ENCODE assay signal across 35 mouse cellular contexts in genomic region chr12:57505329-57505728, GRCm38 (mm10). TPM values are rescaled to one million over a fixed set of nuclear protein-coding genes. Genes with fewer than 3 reads are reported as not detected.
DNase-seq lines count a peak whose midpoint lies in the region; ATAC-seq and TF ChIP-seq lines count a peak whose summit lies in the region.
"Had no signal": no experiment of that assay in that cellular context is flagged by ENCODE, and none has a peak within 500 bp of the region (broad histone marks: within the 10 kb centered on the region; RNA-seq: fewer than 3 reads in every experiment).

No protein-coding gene starts in this region.

- in situ Hi-C loops in CH12.LX (cut with MboI; ENCODE audit: low pct_ligation_motif_present, low pct_unique_long_range_greater_than_20kb, low sequenced_read_pairs) = no loop called here

- 0 out of 2 replicates have a peak overlapping the region, but pooled peaks have one; percentile 29 for H3K27ac ChIP-seq in hindbrain, embryonic 10.5 days
- no peak overlapping the region for H3K27ac ChIP-seq in hindbrain, embryonic 12.5 days
- H3K27ac ChIP-seq in CH12.LX (ENCODE audit: insufficient read depth, low read depth) = no peak overlapping the region
- H3K27ac ChIP-seq in intestine, embryonic 15.5 days = no peak overlapping the region
- H3K27ac ChIP-seq in liver, postnatal 0 days (ENCODE audit: low read depth) = no peak overlapping the region
- H3K27ac ChIP-seq in kidney, embryonic 14.5 days (ENCODE audit: low read depth, low read length) = no peak overlapping the region
- H3K27ac ChIP-seq: embryonic facial prominence, embryonic 12.5 days; heart, embryonic 10.5 days; heart, embryonic 15.5 days; hindbrain, embryonic 13.5 days; kidney, postnatal 0 days; limb, embryonic 12.5 days; liver, embryonic 14.5 days; midbrain, embryonic 13.5 days had no signal

- no peak for TF ChIP-seq POLR2A in CH12.LX (IDR thresholded peaks at IDR 0.05; ENCODE audit: low read depth, low read length)

- no peaks in the 10 kb centered on the region for H3K27me3 ChIP-seq in hindbrain, embryonic 10.5 days (ENCODE audit: insufficient read depth, poor library complexity, severe bottlenecking)
- H3K27me3 ChIP-seq in hindbrain, embryonic 12.5 days = no peaks in the 10 kb centered on the region
- H3K27me3 ChIP-seq in CH12.LX (replicated peaks) = no peaks in the 10 kb centered on the region
- H3K27me3 ChIP-seq in intestine, embryonic 15.5 days (replicated peaks) = no peaks in the 10 kb centered on the region
- H3K27me3 ChIP-seq in liver, postnatal 0 days (ENCODE audit: insufficient read depth, low read length) = no peaks in the 10 kb centered on the region
- H3K27me3 ChIP-seq in kidney, embryonic 14.5 days (ENCODE audit: control insufficient read depth, insufficient read depth, low read length) = no peaks in the 10 kb centered on the region
- H3K27me3 ChIP-seq: embryonic facial prominence, embryonic 12.5 days; heart, embryonic 15.5 days; hindbrain, embryonic 13.5 days; limb, embryonic 12.5 days; megakaryocyte, embryonic 14.5 days had no signal

- no peak for TF ChIP-seq CTCF in CH12.LX (conservative IDR thresholded peaks at IDR 0.05 in 1 of 2, IDR thresholded peaks at IDR 0.05 in 1 of 2; ENCODE audit: low read depth in 2 of 2, low read length in 2 of 2)
- TF ChIP-seq CTCF in liver, postnatal 0 days (IDR thresholded peaks at IDR 0.05; ENCODE audit: low read depth) = no peak

- no peak for ATAC-seq in hindbrain, embryonic 12.5 days (ENCODE audit: low FRiP score)
- ATAC-seq in intestine, embryonic 15.5 days = peak; percentile 86
- ATAC-seq in liver, postnatal 0 days = peak; percentile 76
- no peak for ATAC-seq in kidney, embryonic 14.5 days (ENCODE audit: low FRiP score, low TSS enrichment)
- ATAC-seq: forebrain, embryonic 14.5 days; midbrain, embryonic 13.5 days had no signal

- no peaks in the 10 kb centered on the region for H3K79me2 ChIP-seq in CH12.LX (replicated peaks; ENCODE audit: control insufficient read depth, extremely low read depth, insufficient read depth, poor library complexity, severe bottlenecking)

- TF ChIP-seq RAD21 in CH12.LX (IDR thresholded peaks at IDR 0.05; ENCODE audit: low read depth, low read length) = no peak

- WGBS in hindbrain, embryonic 10.5 days = 78% methylated on average over 7 of the region's 7 CpGs
- 72% methylated on average over 7 of the region's 7 CpGs for WGBS in hindbrain, embryonic 12.5 days
- 50% methylated on average over 7 of the region's 7 CpGs for WGBS in intestine, embryonic 15.5 days
- 59% methylated on average over 7 of the region's 7 CpGs for WGBS in liver, postnatal 0 days (ENCODE audit: insufficient replicate concordance)
- 76% methylated on average over 7 of the region's 7 CpGs for WGBS in kidney, embryonic 14.5 days

- DNase-seq in hindbrain, embryonic 10.5 days (ENCODE audit: low spot score) = no peak
- DNase-seq in CH12.LX (ENCODE audit: extremely low read depth) = no peak
- peak; percentile 22 for DNase-seq in liver, postnatal 0 days
- no peak for DNase-seq in spleen, postnatal 14 days (ENCODE audit: low spot score in 2 of 2)
- DNase-seq in layer of hippocampus, adult 9-11 months = no peak
- DNase-seq: adrenal gland, postnatal 10 days; cerebellum, adult 8-10 months; cerebellum, postnatal 36 days; gastrocnemius, postnatal 25 days; heart, adult 11 months; kidney, adult 2 months; kidney, postnatal 4 days; lung, postnatal 4 days; right cerebral cortex, postnatal 25 days; spleen, adult 18-20 months; thymus, postnatal 4 days had no signal

- H3K36me3 ChIP-seq in hindbrain, embryonic 10.5 days = no peaks in the 10 kb centered on the region
- no peaks in the 10 kb centered on the region for H3K36me3 ChIP-seq in hindbrain, embryonic 12.5 days
- H3K36me3 ChIP-seq in CH12.LX (replicated peaks in 1 of 2; ENCODE audit: control insufficient read depth in 1 of 2, insufficient read depth in 1 of 2, low read length in 1 of 2) = no peaks in the 10 kb centered on the region
- no peaks in the 10 kb centered on the region for H3K36me3 ChIP-seq in intestine, embryonic 15.5 days
- no peaks in the 10 kb centered on the region for H3K36me3 ChIP-seq in liver, postnatal 0 days (replicated peaks; ENCODE audit: insufficient read depth, low read length)
- no peaks in the 10 kb centered on the region for H3K36me3 ChIP-seq in kidney, embryonic 14.5 days (ENCODE audit: control insufficient read depth, insufficient read depth, low read length)
- H3K36me3 ChIP-seq: embryonic facial prominence, embryonic 12.5 days; heart, embryonic 10.5 days; heart, embryonic 15.5 days; hindbrain, embryonic 13.5 days; limb, embryonic 12.5 days; midbrain, embryonic 13.5 days had no signal

- TF ChIP-seq EP300 in CH12.LX (IDR thresholded peaks at IDR 0.05; ENCODE audit: low read length) = no peak
- no peak for TF ChIP-seq EP300 in liver, postnatal 0 days (IDR thresholded peaks at IDR 0.05; ENCODE audit: low read depth)

- H3K4me2 ChIP-seq in hindbrain, embryonic 12.5 days (replicated peaks) = no peak overlapping the region
- 0 out of 2 replicates have a peak overlapping the region, but pooled peaks have one; percentile 1 for H3K4me2 ChIP-seq in CH12.LX (ENCODE audit: insufficient read depth, low read depth, poor library complexity, severe bottlenecking)
- no peak overlapping the region for H3K4me2 ChIP-seq in intestine, embryonic 15.5 days (replicated peaks)
- H3K4me2 ChIP-seq in liver, postnatal 0 days (ENCODE audit: low read depth, low read length) = peak overlapping the region; percentile 44; the same call in 1 of the 2 replicates
- no peak overlapping the region for H3K4me2 ChIP-seq in kidney, embryonic 14.5 days (replicated peaks; ENCODE audit: low read depth, low read length)
- H3K4me2 ChIP-seq: embryonic facial prominence, embryonic 12.5 days; heart, embryonic 15.5 days; hindbrain, embryonic 13.5 days; limb, embryonic 12.5 days; midbrain, embryonic 13.5 days had no signal

- H3K9me3 ChIP-seq in hindbrain, embryonic 10.5 days = no peaks in the 10 kb centered on the region
- H3K9me3 ChIP-seq in hindbrain, embryonic 12.5 days (replicated peaks) = no peaks in the 10 kb centered on the region
- no peaks in the 10 kb centered on the region for H3K9me3 ChIP-seq in CH12.LX (replicated peaks; ENCODE audit: low read length)
- no peaks in the 10 kb centered on the region for H3K9me3 ChIP-seq in intestine, embryonic 15.5 days
- no peaks in the 10 kb centered on the region for H3K9me3 ChIP-seq in liver, postnatal 0 days (ENCODE audit: low read length)
- no peaks in the 10 kb centered on the region for H3K9me3 ChIP-seq in kidney, embryonic 14.5 days (ENCODE audit: control insufficient read depth, low read length)
- H3K9me3 ChIP-seq: embryonic facial prominence, embryonic 12.5 days; heart, embryonic 10.5 days; heart, embryonic 15.5 days; hindbrain, embryonic 13.5 days; limb, embryonic 12.5 days; midbrain, embryonic 13.5 days had no signal

- H3K9ac ChIP-seq in hindbrain, embryonic 12.5 days = no peak overlapping the region
- no peak overlapping the region for H3K9ac ChIP-seq in CH12.LX (ENCODE audit: insufficient read depth, low read depth)
- H3K9ac ChIP-seq in intestine, embryonic 15.5 days = no peak overlapping the region
- H3K9ac ChIP-seq in liver, postnatal 0 days (replicated peaks) = no peak overlapping the region
- H3K9ac ChIP-seq in kidney, embryonic 14.5 days (ENCODE audit: low read depth, low read length) = no peak overlapping the region
- H3K9ac ChIP-seq: embryonic facial prominence, embryonic 12.5 days; heart, embryonic 15.5 days; hindbrain, embryonic 13.5 days; limb, embryonic 12.5 days; liver, embryonic 14.5 days; midbrain, embryonic 13.5 days had no signal

- 0 out of 2 replicates have a peak, but pooled peaks cover 3% of the 10 kb centered on the region for H3K4me1 ChIP-seq in hindbrain, embryonic 10.5 days (replicated peaks)
- no peaks in the 10 kb centered on the region for H3K4me1 ChIP-seq in hindbrain, embryonic 12.5 days
- H3K4me1 ChIP-seq in CH12.LX (ENCODE audit: control insufficient read depth in 1 of 2, insufficient read depth in 2 of 2) = peaks cover 0 to 3% of the 10 kb centered on the region in 2 experiments; a peak in 1 of 4 replicates
- H3K4me1 ChIP-seq in intestine, embryonic 15.5 days (replicated peaks) = peaks cover 3% of the 10 kb centered on the region; the same call in 1 of the 2 replicates
- no peaks in the 10 kb centered on the region for H3K4me1 ChIP-seq in liver, postnatal 0 days (ENCODE audit: insufficient read depth)
- H3K4me1 ChIP-seq in kidney, embryonic 14.5 days (ENCODE audit: control insufficient read depth, insufficient read depth, low read length) = no peaks in the 10 kb centered on the region
- H3K4me1 ChIP-seq: embryonic facial prominence, embryonic 12.5 days; heart, embryonic 10.5 days; heart, embryonic 15.5 days; hindbrain, embryonic 13.5 days; megakaryocyte, embryonic 14.5 days; midbrain, embryonic 13.5 days had no signal

- dilution Hi-C loops in CH12.LX (cut with MboI; ENCODE audit: extremely low pct_ligation_motif_present, extremely low pct_unique_long_range_greater_than_20kb, low sequenced_read_pairs) = no loop called here

- no peak overlapping the region for H3K4me3 ChIP-seq in hindbrain, embryonic 10.5 days
- H3K4me3 ChIP-seq in hindbrain, embryonic 12.5 days = no peak overlapping the region
- H3K4me3 ChIP-seq in CH12.LX (replicated peaks in 1 of 3; ENCODE audit: low read depth in 2 of 3, low read length in 2 of 3, poor library complexity in 1 of 3) = no peak overlapping the region
- no peak overlapping the region for H3K4me3 ChIP-seq in intestine, embryonic 15.5 days (replicated peaks)
- no peak overlapping the region for H3K4me3 ChIP-seq in liver, postnatal 0 days (ENCODE audit: low read depth, low read length)
- no peak overlapping the region for H3K4me3 ChIP-seq in kidney, embryonic 14.5 days (ENCODE audit: low read length)
- H3K4me3 ChIP-seq: embryonic facial prominence, embryonic 12.5 days; heart, embryonic 10.5 days; heart, embryonic 15.5 days; hindbrain, embryonic 13.5 days; limb, embryonic 12.5 days; megakaryocyte, embryonic 14.5 days; midbrain, embryonic 13.5 days had no signal

RNA-seq across cellular contexts. Expression of gene Foxa1, which starts 41.4 kb away (rescaled TPM):
- 1.2 and 1.6 TPM in 2 replicates for polyA plus RNA-seq in hindbrain, embryonic 10.5 days (2016; fragmentation: Nextera tagmentation; extraction: Ambion mirVana)
- 2.8 and 3.0 TPM in 2 replicates for polyA plus RNA-seq in hindbrain, embryonic 12.5 days (2016; fragmentation: Nextera tagmentation; extraction: Ambion mirVana)
- total RNA-seq in CH12.LX (2012; rRNA removed) = not detected in 2 replicates
- not detected in 2 replicates for total RNA-seq in CH12.LX (2014; rRNA removed)
- polyA plus RNA-seq in CH12.LX (2012; ENCODE audit: insufficient read length, low read depth) = not detected in 2 replicates
- 6.4 and 8.9 TPM in 2 replicates for polyA plus RNA-seq in intestine, embryonic 15.5 days (2015; fragmentation: Nextera tagmentation; extraction: Ambion mirVana)
- polyA plus RNA-seq in liver, postnatal 0 days (2015; fragmentation: Nextera tagmentation; extraction: Ambion mirVana) = 1.5 and 2.3 TPM in 2 replicates
- 1.5 and 1.6 TPM in 2 replicates for polyA plus RNA-seq in kidney, embryonic 14.5 days (2014; fragmentation: Nextera tagmentation; extraction: Ambion mirVana)
- total RNA-seq: gastrocnemius, adult 18-20 months; gastrocnemius, postnatal 25 days; heart, postnatal 25 days; left cerebral cortex, postnatal 10 days; monocyte, adult 5-6 weeks had no signal
- polyA plus RNA-seq: C2C12; frontal cortex, adult 2 months; limb, embryonic 12.5 days had no signal

RNA-seq across cellular contexts. Expression of gene Ttc6, which starts 58.6 kb away (rescaled TPM):
- 0.58 and 0.59 TPM in 2 replicates for polyA plus RNA-seq in hindbrain, embryonic 10.5 days (2016; fragmentation: Nextera tagmentation; extraction: Ambion mirVana)
- polyA plus RNA-seq in hindbrain, embryonic 12.5 days (2016; fragmentation: Nextera tagmentation; extraction: Ambion mirVana) = 1.6 and 1.9 TPM in 2 replicates
- total RNA-seq in CH12.LX (2012; rRNA removed) (not detected in 2 replicates), CH12.LX (2014; rRNA removed) (not detected in 2 replicates)
- polyA plus RNA-seq in CH12.LX (2012; ENCODE audit: insufficient read length, low read depth) = not detected in 2 replicates
- polyA plus RNA-seq in intestine, embryonic 15.5 days (2015; fragmentation: Nextera tagmentation; extraction: Ambion mirVana) = 0.71 and 0.92 TPM in 2 replicates
- 0.08 and 0.09 TPM in 2 replicates for polyA plus RNA-seq in liver, postnatal 0 days (2015; fragmentation: Nextera tagmentation; extraction: Ambion mirVana)
- 0.22 and 0.47 TPM in 2 replicates for polyA plus RNA-seq in kidney, embryonic 14.5 days (2014; fragmentation: Nextera tagmentation; extraction: Ambion mirVana)
- total RNA-seq: gastrocnemius, adult 18-20 months; gastrocnemius, postnatal 25 days had no signal
- polyA plus RNA-seq: C2C12 had no signal

Comparison
In these comparisons a context has a peak if more than half of its experiments do, and no peak if none do; other contexts are left out.
1. ATAC-seq: peak in intestine, embryonic 15.5 days (single experiment) and liver, postnatal 0 days (single experiment); none in hindbrain, embryonic 12.5 days (single experiment) and kidney, embryonic 14.5 days (single experiment).
2. H3K4me2 ChIP-seq: peak in CH12.LX (single experiment) and liver, postnatal 0 days (single experiment); none in hindbrain, embryonic 12.5 days (single experiment), intestine, embryonic 15.5 days (single experiment) and kidney, embryonic 14.5 days (single experiment).